Mouse (Mus musculus) lung, adult 2 months (tissue): ENCODE data around the gene AC161166.1.

ENCODE experiments used
- CTCF ChIP-seq: fragments of 200-500 bp; IDR thresholded peaks from 2 replicates; pipeline ENCODE4 v1.5.1; 2011; ENCODE audit warnings: mild to moderate bottlenecking, low read length, control low read depth; ENCODE audit not compliant: insufficient read depth
- POLR2A ChIP-seq: fragments of 200-500 bp; IDR thresholded peaks from 2 replicates; pipeline ENCODE4 v1.6.1; 2011; ENCODE audit warnings: low read depth, mild to moderate bottlenecking, control low read depth, low read length, borderline replicate concordance; ENCODE audit errors: extremely low read depth

DNA sequence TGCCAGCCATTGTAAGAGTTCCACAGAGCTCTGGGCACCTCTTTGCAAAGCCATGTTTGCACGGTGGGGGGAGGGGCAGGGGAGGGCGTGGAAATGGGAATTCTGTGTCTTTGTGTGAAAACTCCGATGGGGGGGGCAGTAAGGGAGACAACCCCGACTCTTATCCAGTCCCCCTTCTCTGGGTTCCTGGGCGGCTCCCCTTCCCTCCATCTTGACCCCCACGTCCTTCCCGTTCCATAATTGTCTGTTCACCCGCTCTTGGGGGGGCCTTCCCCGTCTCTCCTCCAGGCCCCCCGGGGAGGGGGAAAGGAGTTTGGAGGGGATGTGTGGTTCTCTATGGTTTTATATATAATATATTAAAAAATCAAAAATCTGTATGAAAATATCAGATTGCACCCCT is 8.3 kb downstream of the AC161166.1 start:
- TF ChIP-seq POLR2A = no peak
- no peak for TF ChIP-seq CTCF
